Mouse (Mus musculus): ENCODE data around the gene Bdh1.

Gene Bdh1

GRCm38 (mm10) chr16:31428335-31428674 is 6.2 kb downstream of the Bdh1 start:
- in situ Hi-C loops (cut with MboI, MseI): no loop called here

GRCm38 (mm10) chr16:31428675-31429470 is 6.8 kb downstream of the Bdh1 start:
- in situ Hi-C loops (cut with MboI, MseI): no loop called here

DNA sequence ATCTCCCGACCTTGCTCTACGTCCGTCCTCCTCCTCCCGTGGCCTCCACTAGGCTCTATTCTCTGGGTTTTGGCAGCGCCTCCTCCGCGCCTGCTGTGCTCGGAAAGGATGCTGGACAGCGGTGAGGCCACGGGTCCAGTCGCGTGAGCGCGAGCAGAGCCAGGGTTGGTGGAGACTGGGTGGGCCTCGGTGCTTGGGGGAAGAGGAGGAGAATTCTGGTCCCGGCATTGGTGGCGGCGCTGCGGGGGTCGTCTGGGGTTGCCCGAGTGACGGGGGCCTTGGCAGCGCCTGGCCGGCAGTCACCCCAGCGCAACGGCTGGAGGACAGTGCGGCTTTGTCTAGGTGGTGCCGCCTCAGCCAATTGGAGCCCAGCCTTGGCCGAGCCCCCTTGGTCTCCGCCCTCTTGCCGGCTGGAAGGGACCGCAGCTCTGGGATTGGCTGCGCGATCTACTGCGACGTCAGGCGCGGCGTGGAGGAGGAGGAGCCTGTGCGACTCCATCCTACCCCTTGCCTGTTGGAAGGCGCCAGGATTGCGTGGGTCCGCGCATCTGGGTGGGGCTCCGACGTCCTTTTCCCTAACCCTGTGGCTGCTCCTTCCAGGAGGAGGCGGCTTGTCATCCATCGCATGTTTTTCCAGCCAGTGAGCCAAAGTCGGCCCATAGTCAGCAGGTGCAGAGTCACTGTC is 7.5 kb downstream of the Bdh1 start:
- in situ Hi-C loops (cut with MboI, MseI): no loop called here

DNA sequence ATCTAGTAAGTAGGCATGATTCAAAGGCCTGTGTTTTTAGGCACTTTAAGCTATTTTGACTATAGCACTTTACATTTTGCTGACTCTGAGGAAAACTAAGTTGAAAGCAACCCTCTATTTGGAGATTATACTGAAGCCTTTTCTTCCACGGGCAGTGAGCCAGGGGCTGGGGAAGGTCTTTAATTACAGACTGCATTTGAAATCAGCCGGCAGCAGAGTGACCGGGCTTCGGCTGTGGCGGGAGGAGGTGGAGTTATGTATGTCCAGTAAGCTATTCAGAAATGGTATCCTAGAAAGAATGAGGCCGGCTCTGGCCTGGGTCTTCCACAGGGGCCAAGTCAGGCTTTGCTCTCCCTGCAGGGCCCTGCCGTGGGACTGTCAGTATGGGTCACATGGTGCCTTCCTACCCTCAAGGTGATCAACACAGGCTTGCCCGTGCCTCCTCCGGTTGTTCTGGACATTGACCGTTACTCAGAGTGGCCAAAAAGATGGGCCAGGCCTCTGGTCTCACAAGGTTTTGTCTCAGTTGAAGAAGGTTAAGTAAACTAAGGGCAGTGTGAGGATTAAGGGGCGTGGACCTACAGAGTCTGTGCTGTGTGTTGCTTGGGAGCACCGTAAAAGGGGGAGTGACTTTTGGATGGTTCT is 11.5 kb downstream of the Bdh1 start:
- in situ Hi-C loops (cut with MboI, MseI): no loop called here

GRCm38 (mm10) chr16:31435146-31435545 is 13.1 kb downstream of the Bdh1 start:
- in situ Hi-C loops (cut with MboI, MseI): no loop called here

GRCm38 (mm10) chr16:31436085-31436484 is 14.0 kb downstream of the Bdh1 start:
- in situ Hi-C loops (cut with MboI, MseI): no loop called here

DNA sequence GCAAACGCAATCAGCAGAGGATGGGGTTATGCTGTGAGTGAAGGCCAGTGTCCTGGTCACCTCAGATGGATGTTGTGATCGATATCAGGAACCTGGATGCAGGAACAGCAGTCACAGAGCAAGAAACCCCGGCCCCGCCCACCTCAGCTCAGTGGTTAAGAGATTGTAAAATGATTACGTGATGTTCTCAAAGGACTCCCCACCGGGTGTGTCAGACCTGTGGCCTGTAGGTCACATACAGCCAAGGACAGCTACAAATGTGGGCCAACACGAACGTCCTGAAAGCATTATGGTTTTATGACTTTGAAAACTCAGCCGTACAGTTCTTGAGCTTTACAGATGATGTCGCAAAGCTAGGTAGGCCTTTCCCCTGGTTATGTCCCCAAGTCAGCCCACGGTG is 15.3 kb downstream of the Bdh1 start:
- in situ Hi-C loops (cut with MboI, MseI): no loop called here

GRCm38 (mm10) chr16:31439529-31439928 is 17.4 kb downstream of the Bdh1 start:
- in situ Hi-C loops (cut with MboI, MseI): no loop called here

- in situ Hi-C loops (cut with MboI, MseI): no loop called here
Observed at GRCm38 (mm10) chr16:31440046-31440445, 18.0 kb downstream of the Bdh1 start.

GRCm38 (mm10) chr16:31444521-31444920 is 22.4 kb downstream of the Bdh1 start:
- in situ Hi-C loops (cut with MboI, MseI): no loop called here

DNA sequence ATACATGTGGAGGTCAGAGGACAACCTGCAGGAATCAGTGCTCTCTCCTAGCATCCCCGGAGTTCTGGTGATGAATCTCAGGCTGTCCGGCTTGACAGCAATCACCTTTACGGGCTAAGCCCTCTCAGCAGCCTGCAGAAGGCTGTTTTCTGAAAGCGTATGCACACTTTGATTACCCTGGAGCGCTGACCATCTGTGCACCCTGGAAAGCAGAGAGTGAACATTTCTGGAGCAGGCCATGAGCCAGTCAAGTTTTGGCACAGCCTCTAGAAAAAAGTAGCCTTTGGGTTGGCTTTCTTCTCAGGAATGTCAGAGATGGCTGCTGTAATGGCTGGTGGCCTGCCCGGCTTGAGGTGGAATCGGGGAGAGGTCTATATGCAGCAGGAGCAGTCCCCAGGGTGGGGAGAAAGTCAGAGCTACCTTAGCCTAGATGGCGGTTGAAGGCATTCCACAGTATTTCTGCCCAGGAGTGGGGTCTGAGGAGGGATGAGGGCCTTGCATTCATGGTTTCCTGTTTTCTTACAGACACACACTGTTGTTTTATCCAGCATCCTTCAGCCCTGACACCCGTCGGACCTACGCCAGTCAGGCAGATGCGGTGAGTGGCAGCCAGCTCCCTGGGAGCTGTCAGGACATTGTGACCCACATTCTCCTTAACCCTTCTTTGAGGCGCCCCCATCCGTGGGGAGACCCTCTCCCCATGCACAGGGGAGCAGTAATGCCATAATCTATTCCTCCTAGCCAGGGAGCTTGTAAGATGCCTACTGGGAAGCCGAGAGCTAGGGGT is 24.2 kb downstream of the Bdh1 start:
- in situ Hi-C loops (cut with MboI, MseI): no loop called here

GRCm38 (mm10) chr16:31449973-31450372 is 27.9 kb downstream of the Bdh1 start:
- in situ Hi-C loops (cut with MboI, MseI): no loop called here

GRCm38 (mm10) chr16:31451235-31451634 is 29.2 kb downstream of the Bdh1 start:
- in situ Hi-C loops (cut with MboI, MseI): no loop called here

- in situ Hi-C loops (cut with MboI, MseI): no loop called here
Observed at GRCm38 (mm10) chr16:31452467-31452866, 30.4 kb downstream of the Bdh1 start.

GRCm38 (mm10) chr16:31454013-31454412 is 31.9 kb downstream of the Bdh1 start:
- in situ Hi-C loops (cut with MboI, MseI): no loop called here

GRCm38 (mm10) chr16:31455276-31456045 is 33.4 kb downstream of the Bdh1 start:
- in situ Hi-C loops (cut with MboI, MseI): loop anchor here (5.0 kb wide), 1 partner anchor 262 kb away; no protein-coding TSS in a partner anchor

DNA sequence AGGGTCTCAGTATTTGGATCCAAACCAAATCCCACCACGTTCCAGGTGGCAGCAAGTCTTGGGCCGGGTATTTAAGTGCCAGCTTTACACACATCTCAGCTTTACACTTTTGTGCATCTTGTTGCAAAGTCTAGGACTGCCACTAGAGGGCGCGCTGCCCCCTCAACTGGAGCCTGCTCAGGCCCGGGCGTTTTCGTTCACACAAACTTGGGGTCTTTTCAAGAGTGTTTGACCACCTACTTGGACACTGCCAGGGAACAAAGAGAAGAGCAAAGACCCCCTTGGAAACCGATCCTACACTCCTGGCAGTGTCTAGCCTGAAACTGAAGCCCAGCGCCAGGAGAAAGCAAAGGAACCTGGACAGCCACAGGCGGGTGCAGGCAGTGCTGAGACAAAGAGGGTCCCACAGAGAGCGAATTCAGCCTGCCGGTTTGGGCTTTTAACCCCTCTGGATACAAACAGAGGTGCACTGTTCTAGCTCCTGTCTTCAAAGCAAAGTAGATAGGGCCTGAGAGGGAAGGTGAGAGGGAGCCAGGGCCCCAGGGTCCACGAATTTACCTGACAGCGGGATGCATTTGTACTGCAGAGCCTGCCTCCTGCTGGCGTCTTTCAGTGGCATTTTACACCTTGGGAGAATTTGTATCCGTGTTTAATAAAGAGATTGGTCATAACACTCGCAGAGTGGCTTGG is 36.3 kb downstream of the Bdh1 start:
- in situ Hi-C loops (cut with MboI, MseI): loop anchor here (5.0 kb wide), 1 partner anchor 259 kb away; no protein-coding TSS in a partner anchor

- in situ Hi-C loops (cut with MboI, MseI): loop anchor here (5.0 kb wide), 1 partner anchor 257 kb away; no protein-coding TSS in a partner anchor
Observed at GRCm38 (mm10) chr16:31459968-31460461, 37.9 kb downstream of the Bdh1 start.

DNA sequence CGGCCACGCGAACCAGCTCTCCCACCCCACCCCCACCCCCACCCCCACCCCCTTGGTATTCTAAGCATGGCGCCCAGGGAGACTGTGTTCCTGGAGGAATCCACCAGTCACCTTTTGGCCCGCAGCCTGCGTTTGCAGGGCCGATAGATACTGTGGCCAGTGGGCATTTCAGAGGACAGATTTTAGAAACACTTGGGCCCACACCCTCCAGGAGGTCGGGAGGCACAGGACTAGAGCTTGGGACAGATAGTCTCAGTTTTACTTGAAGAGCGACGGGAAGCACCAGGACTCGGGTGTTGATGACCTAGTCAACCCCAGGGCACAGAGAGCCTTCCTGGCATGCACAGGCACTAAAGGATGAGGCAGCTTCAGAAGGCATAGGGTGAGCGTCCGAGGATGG is 38.4 kb downstream of the Bdh1 start:
- in situ Hi-C loops (cut with MboI, MseI): no loop called here

DNA sequence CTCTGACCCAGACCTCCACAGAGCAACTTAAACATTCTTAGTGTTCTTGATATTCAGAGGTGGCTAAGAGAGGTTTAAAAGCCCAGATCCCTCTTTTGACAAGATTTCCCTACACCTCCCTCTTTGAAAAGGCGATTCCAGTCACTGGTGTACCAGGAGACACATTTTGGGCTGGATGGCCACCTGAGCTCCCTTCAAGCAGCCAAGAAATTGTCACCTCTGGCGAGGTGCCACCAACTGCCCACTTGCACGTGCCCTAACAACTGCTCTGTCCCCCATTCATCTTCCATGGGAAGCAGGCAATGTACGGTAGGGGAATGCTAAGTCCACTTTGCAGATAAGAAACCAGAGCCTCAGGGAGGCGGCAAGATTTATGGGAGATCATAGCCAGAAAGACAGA is 39.0 kb downstream of the Bdh1 start:
- in situ Hi-C loops (cut with MboI, MseI): no loop called here

Measured in regulatory T cell (primary cell).